Mouse (Mus musculus): Measurements from ENCODE around the gene Dusp1. TPM values are rescaled to one million over a fixed set of nuclear protein-coding genes. Genes with fewer than 3 reads are reported as not detected.

The Dusp1 gene
- polyA plus RNA-seq, 1 experiment from 2014 or later: 27.7 TPM

GRCm38 (mm10) chr17:26515675-26516074 is 46.3 kb downstream of the Dusp1 start:
- Histone ChIP-seq H3K4me3 (ENCODE audit: low read depth, low read length) (no peak overlapping the region), H3K4me2 (replicated peaks; ENCODE audit: low read depth) (no peak overlapping the region), H3K36me3 (ENCODE audit: control insufficient read depth, insufficient read depth, low read length) (no peaks in the 10 kb centered on the region), H3K9ac (ENCODE audit: low read length) (no peak overlapping the region), H3K27me3 (ENCODE audit: control insufficient read depth, insufficient read depth, low read length) (no peaks in the 10 kb centered on the region), H3K27ac (replicated peaks) (no peak overlapping the region), H3K4me1 (replicated peaks; ENCODE audit: control insufficient read depth, insufficient read depth) (0 out of 2 replicates have a peak, but pooled peaks cover 3% of the 10 kb centered on the region), H3K9me3 (ENCODE audit: control insufficient read depth, low read length) (no peaks in the 10 kb centered on the region)
- no peak for ATAC-seq (ENCODE audit: low FRiP score, low TSS enrichment)
- DNase-seq (ENCODE audit: low spot score): no peak
- 68% methylated on average over 4 of the region's 4 CpGs for WGBS
- TF ChIP-seq EP300 (optimal IDR thresholded peaks at IDR 0.05) (no peak), CTCF (IDR thresholded peaks at IDR 0.05; ENCODE audit: low read depth) (no peak)

- no peaks in the 10 kb centered on the region for H3K36me3 ChIP-seq (ENCODE audit: control insufficient read depth, insufficient read depth, low read length)
- H3K4me3 ChIP-seq (ENCODE audit: low read depth, low read length): no peak overlapping the region
- H3K4me1 ChIP-seq (replicated peaks; ENCODE audit: control insufficient read depth, insufficient read depth): 0 out of 2 replicates have a peak, but pooled peaks cover 3% of the 10 kb centered on the region
- peak; percentile 64 for ATAC-seq (ENCODE audit: low FRiP score, low TSS enrichment)
- no peak overlapping the region for H3K4me2 ChIP-seq (replicated peaks; ENCODE audit: low read depth)
- TF ChIP-seq EP300 (optimal IDR thresholded peaks at IDR 0.05) (no peak), CTCF (IDR thresholded peaks at IDR 0.05; ENCODE audit: low read depth) (no peak)
- H3K27ac ChIP-seq (replicated peaks): no peak overlapping the region
- WGBS: 67% methylated on average over 3 of the region's 3 CpGs
- no peaks in the 10 kb centered on the region for H3K9me3 ChIP-seq (ENCODE audit: control insufficient read depth, low read length)
- H3K9ac ChIP-seq (ENCODE audit: low read length): no peak overlapping the region
- H3K27me3 ChIP-seq (ENCODE audit: control insufficient read depth, insufficient read depth, low read length): no peaks in the 10 kb centered on the region
- no peak for DNase-seq (ENCODE audit: low spot score)
These were observed 47.3 kb downstream of the Dusp1 start for GRCm38 (mm10) chr17:26514581-26515030.

DNA sequence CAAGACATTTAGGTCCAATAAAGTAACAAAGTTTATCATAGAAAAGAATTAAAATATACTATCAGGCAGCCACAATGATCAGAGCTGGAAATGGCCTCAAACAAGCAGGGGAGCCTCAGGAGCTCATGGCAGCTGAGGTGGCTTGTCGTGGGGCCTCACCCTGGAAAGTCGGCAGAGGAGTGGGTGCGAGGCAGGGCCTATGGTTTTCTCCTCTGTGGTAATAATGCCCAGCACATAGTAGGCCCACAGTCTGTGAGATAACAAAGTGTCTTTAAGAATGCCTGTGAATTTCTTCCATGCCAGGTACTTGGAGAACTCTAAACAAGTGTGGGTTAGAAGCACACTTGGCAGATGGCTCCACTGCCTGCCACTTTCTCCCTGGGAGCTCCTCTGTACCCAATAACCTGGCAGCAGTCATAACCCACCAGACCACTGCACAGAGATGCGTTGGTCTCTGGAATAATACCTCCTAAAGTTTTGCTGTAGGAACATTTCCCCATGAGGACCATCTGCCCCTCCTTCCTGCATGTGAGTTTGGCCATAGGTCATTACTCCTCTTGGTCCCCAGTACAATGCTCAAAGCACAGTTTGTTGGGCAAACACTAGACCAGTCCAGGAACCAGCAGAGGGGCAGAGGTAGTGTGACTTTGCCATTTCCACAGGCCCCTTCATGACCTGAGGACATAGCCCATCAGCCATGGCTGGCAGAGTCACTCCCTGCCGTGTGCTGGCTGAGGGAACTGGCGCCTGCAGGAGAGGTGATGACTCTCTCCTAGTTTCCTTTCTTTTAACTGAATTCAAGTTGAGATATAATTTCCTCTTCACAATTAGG is 48.3 kb downstream of the Dusp1 start:
- Histone ChIP-seq H3K4me3 (ENCODE audit: low read depth, low read length) (no peak overlapping the region), H3K36me3 (ENCODE audit: control insufficient read depth, insufficient read depth, low read length) (no peaks in the 10 kb centered on the region), H3K4me2 (replicated peaks; ENCODE audit: low read depth) (no peak overlapping the region), H3K27ac (replicated peaks) (peak overlapping the region; percentile 69), H3K27me3 (ENCODE audit: control insufficient read depth, insufficient read depth, low read length) (no peaks in the 10 kb centered on the region), H3K9me3 (ENCODE audit: control insufficient read depth, low read length) (no peaks in the 10 kb centered on the region), H3K4me1 (replicated peaks; ENCODE audit: control insufficient read depth, insufficient read depth) (0 out of 2 replicates have a peak, but pooled peaks cover 3% of the 10 kb centered on the region), H3K9ac (ENCODE audit: low read length) (no peak overlapping the region)
- ATAC-seq (ENCODE audit: low FRiP score, low TSS enrichment) (no peak), DNase-seq (ENCODE audit: low spot score) (no peak)
- TF ChIP-seq CTCF (IDR thresholded peaks at IDR 0.05; ENCODE audit: low read depth): no peak
- TF ChIP-seq EP300 (optimal IDR thresholded peaks at IDR 0.05): no peak
- 85% methylated on average over 6 of the region's 6 CpGs for WGBS

GRCm38 (mm10) chr17:26512961-26513360 is 49.0 kb downstream of the Dusp1 start:
- Histone ChIP-seq H3K36me3 (ENCODE audit: control insufficient read depth, insufficient read depth, low read length) (no peaks in the 10 kb centered on the region), H3K4me3 (ENCODE audit: low read depth, low read length) (no peak overlapping the region), H3K27me3 (ENCODE audit: control insufficient read depth, insufficient read depth, low read length) (no peaks in the 10 kb centered on the region), H3K4me1 (replicated peaks; ENCODE audit: control insufficient read depth, insufficient read depth) (0 out of 2 replicates have a peak, but pooled peaks cover 3% of the 10 kb centered on the region), H3K9me3 (ENCODE audit: control insufficient read depth, low read length) (no peaks in the 10 kb centered on the region), H3K4me2 (replicated peaks; ENCODE audit: low read depth) (no peak overlapping the region), H3K27ac (replicated peaks) (peak overlapping the region; percentile 69), H3K9ac (ENCODE audit: low read length) (no peak overlapping the region)
- 41% methylated on average over 7 of the region's 7 CpGs for WGBS
- ATAC-seq (ENCODE audit: low FRiP score, low TSS enrichment) (no peak), DNase-seq (ENCODE audit: low spot score) (no peak)
- no peak for TF ChIP-seq CTCF (IDR thresholded peaks at IDR 0.05; ENCODE audit: low read depth)
- no peak for TF ChIP-seq EP300 (optimal IDR thresholded peaks at IDR 0.05)

- Histone ChIP-seq H3K27ac (replicated peaks) (peak overlapping the region; percentile 65), H3K27me3 (ENCODE audit: control insufficient read depth, insufficient read depth, low read length) (no peaks in the 10 kb centered on the region), H3K9ac (ENCODE audit: low read length) (no peak overlapping the region), H3K9me3 (ENCODE audit: control insufficient read depth, low read length) (no peaks in the 10 kb centered on the region), H3K36me3 (ENCODE audit: control insufficient read depth, insufficient read depth, low read length) (no peaks in the 10 kb centered on the region), H3K4me3 (ENCODE audit: low read depth, low read length) (no peak overlapping the region), H3K4me1 (replicated peaks; ENCODE audit: control insufficient read depth, insufficient read depth) (0 out of 2 replicates have a peak, but pooled peaks cover 3% of the 10 kb centered on the region), H3K4me2 (replicated peaks; ENCODE audit: low read depth) (no peak overlapping the region)
- ATAC-seq (ENCODE audit: low FRiP score, low TSS enrichment): no peak
- 54% methylated on average over 7 of the region's 7 CpGs for WGBS
- no peak for DNase-seq (ENCODE audit: low spot score)
- TF ChIP-seq CTCF (IDR thresholded peaks at IDR 0.05; ENCODE audit: low read depth): no peak
- no peak for TF ChIP-seq EP300 (optimal IDR thresholded peaks at IDR 0.05)
These were observed 49.8 kb downstream of the Dusp1 start for GRCm38 (mm10) chr17:26511816-26512774.

All from stomach, postnatal 0 days (tissue).